Mouse (Mus musculus) gastrocnemius, adult 8-10 months (tissue): ENCODE measurements around the gene 2310011J03Rik. TPM values are rescaled to one million over a fixed set of nuclear protein-coding genes. Genes with fewer than 3 reads are reported as not detected.

Source experiments
- DNase-seq, 2 experiments: peaks; one replicate each; pipeline ENCODE4 v3.0.0; 2022; ENCODE audit warnings: low spot score in 2 of 2
- total RNA-seq, 4 experiments: library from RNA; stranded (reverse); gene quantifications; 2 replicates each; pipeline ENCODE4 v1.2.4; 2022

2310011J03Rik gene
- total RNA-seq, 4 experiments from 2014 or later = 5.4 to 8.9 (median 6.6) TPM

DNA sequence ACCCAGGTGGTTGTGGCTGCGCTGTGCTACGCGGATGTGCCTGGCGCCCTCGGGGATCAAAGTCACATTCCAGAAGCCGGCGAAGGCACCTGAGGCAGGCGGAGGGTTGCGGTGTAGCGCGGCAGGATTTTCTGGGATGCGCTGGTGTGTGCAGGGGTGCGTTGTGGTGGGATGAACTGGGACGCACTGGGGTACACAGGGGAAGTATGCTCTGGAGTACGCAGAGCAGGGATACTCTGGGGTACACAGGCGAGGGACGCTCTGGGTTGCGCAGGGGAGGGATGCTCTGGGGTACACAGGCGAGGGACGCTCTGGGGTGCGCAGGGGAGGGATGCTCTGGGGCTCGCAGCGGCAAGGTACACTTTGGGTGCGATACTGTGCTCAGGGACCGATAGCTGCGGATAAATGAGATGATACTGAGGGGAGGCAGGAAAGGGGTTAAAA, 22.0 kb upstream of the 2310011J03Rik start:
- DNase-seq = no peak

DNA sequence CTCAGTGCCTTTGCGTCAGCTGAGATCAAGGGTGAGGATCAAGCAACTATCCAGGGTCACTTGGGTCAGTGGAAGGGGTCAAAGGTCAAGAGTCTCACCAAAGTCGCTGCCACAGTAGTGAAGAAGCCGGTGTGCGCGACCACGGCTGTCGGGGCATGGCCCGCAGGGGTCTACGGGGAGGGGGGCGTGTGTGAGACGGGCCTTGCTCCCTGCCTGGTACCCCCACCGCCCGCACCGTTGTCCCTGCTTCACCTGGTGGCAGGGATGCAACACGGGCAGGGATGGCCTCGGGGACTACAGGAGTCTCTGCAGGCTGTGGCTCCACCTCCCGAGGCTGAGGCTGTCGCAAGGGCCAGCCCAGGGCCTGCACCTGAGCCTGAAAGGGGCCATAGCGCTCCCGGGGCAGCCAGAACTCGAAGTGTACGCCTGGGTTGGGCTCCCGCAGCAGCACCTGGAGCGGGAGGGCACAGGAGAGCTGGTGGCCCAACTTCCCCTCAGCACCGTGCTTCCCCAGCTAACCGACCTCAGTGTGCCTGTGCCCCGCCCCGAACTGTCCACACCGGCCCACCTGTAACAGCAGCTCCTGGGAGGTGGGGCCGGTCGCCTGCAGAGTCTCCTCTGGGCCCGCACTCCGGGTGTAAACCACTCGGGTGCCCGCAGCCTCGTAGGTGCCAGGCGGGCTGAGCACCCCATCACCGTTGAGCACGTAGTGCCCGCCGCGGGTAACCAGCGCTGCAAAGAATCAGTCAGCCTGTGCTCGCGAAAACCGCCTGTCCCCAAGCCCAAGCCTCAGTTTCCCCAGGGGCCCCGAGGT, 21.4 kb upstream of the 2310011J03Rik start:
- no peak for DNase-seq

DNA sequence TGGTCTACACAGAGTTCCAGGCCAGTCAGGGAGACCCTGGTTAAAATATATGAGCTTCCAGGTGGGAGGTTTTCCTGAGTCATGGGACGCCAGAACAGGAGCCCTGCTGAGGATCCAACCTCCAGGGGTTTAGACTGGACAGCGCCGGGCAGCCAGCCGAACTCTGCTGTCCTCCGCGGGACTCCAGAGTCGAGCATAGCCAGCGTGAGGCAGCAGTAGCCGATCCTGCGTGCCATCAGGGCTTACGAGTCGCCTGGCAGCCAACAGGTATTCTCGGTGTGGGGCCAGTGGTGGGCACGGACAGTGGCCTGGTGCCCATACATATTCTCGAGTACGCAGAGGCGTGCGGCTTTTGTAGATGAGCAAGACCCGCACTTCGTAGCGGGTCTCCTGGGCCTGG, 20.7 kb upstream of the 2310011J03Rik start:
- DNase-seq = no peak

DNA sequence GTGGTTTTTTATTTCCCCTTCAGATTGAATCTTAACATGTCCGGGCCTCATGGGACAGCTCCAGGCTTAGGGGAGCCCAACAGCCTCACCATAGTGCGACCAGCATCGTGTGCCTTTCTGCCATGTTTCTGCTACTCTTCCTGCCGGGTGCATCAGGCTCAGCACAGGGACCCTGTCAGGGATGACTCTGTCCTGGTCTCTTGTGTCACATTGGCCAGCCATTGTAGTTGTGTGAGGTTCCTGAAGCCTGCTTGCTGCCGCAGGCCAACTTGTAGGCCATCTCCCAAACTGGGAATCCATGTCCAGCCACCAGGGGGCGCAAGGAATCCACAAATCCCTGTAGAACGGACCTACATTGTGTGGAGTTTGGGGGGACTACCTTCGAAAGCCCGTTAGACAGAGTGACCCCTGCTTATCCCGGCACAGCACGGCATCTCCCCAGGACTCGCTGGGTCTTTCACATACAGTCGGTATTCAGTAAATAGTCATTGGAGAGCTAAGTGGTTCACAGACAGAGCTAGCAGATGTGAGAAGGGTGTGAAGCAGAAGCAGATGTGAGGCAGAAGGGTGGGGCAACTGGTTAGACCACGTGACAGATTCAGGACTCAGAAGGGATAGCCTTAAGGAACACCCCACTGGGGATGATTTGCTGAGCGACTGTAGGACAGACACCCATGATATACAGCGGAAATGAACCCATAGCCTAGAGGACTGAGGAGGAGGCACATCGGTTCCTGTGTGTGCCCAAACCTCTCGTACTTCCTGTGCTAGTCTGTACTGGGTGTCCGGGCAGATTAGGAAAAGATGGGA, 19.8 kb upstream of the 2310011J03Rik start:
- peak; percentile 82 to 83 for DNase-seq

DNA sequence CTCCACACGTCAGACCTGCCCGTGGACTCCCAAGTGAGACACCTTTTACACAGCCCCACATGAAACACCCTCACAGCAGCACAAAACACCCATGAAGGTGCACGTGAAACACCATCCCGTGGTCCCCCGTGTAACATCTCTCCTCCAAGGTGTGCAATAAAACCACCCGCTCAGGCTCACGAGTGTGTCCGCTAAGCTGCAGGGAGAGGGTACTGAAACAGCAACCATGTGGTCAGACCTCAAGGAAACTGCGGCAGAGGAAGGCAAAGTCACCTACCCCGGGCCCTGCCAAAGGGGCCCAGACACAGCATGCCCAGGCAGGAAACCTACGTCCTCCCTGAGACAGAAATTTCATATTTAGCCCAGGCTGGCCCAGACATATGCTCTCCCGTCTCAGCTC, 15.9 kb upstream of the 2310011J03Rik start:
- DNase-seq = no peak

DNA sequence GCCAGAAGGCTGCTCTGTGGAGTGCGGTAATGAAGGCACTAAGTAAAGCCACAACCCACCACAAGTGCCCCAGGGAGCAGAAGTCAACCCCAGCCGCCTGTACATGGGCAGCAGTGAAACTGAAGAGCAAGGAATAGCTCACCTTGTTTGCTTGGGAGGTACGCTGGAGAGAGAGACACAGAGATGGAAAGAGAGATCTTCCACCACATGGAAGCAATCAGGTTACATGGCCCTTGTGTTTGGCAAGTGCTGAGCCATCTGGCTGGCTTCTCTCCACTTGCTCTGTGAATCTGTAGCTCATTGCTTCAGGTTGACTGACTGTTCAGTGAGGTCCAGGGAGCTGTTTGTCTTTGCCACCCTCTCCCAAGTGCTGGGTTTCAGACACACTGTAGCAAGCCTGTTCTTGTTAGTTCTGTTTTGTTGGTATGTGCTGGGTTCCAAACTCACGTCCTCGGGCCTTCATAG, 12.2 kb upstream of the 2310011J03Rik start:
- DNase-seq = no peak

DNA sequence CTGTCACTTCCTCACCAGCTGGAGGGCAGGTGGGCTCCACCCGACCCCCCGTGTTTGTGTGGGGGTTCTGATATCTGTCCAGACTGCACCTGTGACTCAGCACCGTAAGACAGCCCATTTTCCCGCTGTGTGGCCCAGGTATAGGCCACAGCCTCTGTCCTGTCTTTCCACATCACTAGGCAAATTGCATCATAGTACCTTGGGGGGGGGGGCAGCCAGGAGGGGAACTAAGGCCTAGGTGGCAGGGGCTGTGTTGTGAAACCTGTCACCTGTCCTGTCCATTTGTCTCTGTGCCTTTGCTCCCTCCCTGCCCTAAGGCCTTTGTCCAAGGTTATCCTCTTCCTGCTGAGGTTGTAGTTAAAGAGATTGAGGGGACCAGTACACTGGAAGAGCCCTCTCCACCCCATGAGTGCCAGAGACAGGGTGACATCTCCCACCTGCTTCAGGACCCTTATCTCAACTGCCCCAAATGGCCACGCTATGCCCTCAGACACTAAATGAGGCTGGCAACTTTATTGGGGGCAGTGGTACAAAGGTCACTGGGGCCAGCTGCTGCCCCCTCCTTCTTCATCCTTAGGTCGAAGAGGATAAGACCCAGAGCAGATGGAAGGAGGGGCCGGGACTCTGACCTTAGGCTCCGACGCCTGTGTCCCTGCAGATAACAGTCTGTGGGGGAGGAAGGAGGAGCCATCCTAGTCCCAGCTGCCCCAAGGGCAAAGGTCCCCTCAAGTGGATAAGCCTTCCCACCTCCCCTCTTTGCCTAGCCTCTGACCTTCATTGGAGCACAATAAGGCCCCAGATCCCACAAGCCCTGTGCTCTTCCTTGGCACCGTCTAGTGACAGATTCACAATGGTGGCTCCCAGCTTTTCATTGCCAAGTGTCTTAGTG, 11.5 kb upstream of the 2310011J03Rik start:
- DNase-seq = no peak

DNA sequence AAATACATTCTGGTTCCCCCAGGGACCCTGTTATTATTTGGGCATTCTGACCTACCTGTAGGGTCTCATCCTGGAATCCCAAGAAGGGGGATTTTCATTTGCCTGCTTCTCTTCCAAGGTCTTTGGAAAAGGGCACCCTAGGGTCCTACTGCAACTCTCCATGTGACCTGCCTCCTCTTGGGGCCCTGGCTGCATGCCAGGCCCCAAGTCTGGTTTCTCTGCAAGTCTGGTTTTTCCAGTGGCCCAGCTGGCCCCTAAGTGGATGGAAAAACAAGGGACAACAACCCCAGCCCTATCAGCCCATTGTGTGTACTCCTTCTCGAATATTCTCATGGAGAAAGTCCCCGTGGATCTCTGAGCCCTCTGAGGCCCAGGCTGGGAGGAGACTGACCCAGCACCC, 10.6 kb upstream of the 2310011J03Rik start:
- DNase-seq = no peak

DNA sequence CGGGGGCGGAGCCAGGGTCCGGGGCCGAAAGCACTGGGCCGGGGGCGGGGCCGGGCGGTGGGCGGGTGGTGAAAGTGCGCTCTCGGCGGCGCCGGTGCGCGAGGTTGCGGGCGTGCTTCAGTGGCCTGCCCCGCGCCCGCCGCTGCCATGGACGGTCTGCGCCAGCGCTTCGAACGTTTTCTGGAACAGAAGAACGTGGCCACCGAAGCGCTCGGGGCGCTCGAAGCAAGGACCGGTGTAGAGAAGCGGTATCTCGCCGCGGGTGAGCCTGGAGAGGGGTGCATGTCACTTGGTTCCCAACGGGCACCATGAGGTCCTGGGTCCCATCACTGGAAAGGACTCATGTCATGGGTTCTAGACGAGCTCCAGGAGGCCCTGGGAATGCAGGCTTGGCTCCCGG, 9.7 kb upstream of the 2310011J03Rik start:
- DNase-seq = no peak

DNA sequence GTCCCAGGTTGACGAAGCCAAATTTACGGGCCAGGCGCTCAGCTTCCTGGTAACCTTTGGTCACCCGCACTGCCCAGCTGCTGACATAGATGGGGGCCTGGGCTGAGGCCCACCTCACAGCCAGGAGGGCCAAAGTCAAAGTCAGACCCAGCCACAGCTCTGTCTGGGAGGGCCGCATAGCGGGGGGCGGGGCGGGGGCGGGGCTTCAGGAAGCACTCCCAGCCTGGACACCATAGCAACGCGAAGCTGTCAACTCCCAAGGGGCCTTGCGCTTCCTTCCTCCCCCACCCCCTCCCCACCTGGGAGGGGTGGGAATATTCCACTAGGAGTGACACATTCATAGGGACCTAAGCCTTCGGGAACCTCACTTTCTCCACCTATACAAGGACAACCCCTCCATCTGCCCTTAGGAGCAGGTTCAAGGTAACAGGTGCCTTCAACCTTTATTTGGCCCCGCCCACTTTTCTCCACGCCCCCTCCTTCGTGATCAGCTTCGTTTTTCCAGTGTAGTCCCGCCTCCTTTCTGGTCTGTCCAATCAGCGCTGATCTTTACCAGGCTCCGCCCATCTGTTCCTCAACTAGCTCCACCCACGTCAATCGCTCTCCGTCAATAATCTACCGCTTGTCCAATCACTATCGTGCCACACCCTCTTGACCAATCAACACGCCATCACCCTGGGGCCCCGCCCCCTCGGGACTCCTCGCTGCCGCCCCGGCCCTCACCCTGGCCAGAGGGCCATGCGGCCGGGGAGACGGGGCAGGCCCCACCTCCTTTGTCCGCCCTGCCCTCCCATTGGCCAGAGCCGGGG, 9.1 kb upstream of the 2310011J03Rik start, which contains the start of the genes Pcsk4 and Reep6:
Gene Pcsk4, minus strand, starts transcription at position 226 of the 809 bp plus-strand sequence.
Gene Reep6, plus strand, starts transcription at position 681 of the 809 bp plus-strand sequence.
- peak; percentile 98 to 99 for DNase-seq

DNA sequence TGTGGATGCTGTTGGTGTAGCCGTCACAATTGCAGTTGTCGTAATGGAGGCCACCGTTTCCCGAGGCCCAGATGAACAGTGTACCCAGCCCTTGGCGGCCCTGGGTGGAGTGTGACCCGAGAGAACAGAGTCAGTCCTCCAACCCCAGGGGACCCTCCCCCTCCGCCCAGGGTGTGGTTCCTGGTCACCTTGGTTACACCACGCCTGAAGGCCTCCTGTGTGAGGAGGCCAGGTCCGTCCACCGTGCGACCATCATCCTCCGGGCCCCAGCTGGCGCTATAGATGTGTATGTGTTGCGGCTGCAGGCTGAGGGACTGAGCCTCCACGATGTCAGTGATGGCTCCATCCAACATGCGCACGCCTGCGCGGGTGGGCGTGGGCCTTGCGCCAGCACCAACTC, 4.7 kb upstream of the 2310011J03Rik start:
- no peak for DNase-seq

DNA sequence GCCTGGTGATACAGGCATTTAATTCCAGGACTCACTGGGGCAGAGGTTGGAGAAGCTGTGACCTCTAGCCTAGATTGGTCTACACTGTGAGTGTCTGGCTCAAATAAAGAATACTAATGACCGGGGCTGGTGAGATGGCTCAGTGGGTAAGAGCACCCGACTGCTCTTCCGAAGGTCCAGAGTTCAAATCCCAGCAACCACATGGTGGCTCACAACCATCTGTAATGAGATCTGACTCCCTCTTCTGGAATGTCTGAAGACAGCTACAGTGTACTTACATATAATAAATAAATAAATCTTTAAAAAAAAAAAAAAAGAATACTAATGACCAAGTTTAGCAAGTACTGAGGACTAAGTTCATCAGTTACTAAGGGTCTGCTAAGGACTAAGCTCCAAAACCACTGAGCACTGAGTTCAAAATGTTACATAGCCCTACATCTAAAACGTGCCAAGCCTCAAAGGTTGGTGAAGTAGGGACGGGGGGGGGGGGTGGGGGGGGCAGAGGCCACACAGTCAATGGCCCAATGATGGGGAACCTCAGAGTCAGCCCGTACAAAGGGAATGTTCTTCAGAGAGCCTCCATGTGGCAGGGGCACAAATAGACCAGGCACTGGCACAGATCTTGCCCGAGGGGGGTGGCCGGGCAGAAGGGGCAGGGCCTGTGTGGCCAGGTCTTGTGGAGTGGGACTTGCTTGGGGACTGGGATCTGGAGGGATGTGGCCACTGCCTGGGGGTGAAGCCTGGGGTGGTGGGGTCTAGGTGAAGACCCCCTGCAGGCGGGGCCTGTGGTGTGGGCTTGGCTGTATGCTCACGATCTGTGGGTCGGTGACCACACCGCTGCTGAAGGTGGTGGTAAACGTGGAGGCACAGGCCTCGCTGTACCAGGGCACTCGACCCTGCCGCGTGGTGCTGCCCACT, 4.0 kb upstream of the 2310011J03Rik start:
- no peak for DNase-seq

DNA sequence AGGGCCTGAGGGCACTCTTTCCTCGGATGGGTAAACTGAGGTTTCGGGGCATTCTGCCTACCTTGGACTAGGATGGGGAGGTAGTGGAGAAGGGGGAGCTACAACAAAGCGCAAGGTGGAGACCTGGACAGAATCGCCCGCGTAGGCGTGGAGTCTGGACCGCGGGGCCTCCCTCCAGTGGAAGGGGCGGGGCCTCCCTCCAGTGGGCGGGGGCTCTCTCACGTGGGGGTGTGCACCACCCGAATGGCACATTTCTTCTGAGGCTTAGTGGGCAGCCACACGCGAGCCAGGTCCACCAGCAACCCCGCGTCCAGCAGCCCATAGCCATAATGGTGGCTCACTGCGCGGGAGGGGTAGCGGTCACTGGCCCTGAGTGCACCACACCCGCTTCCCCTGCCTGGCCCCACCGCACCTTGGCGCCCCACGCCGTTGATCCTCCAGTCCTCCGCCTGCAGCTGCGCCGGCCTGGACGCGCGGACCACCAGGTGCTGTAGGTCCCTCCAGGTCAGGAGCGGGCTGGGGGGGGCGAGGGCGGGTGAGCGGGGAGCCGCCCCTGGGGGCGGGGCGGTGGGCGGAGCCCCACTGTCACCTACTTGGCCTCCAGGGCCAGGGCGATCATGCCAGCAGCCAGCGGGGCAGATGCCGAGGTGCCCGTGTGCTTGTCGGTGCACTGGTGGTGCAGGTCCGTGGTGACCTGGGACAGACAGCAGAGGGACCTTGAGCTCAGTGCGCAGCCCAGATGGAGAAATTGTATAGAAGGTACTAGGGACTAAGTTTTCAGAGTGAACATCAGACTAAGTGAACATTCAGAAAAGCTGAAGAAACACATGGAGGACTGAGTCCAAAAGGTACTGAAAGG, 3.2 kb upstream of the 2310011J03Rik start:
- DNase-seq = peak; percentile 66 to 77

DNA sequence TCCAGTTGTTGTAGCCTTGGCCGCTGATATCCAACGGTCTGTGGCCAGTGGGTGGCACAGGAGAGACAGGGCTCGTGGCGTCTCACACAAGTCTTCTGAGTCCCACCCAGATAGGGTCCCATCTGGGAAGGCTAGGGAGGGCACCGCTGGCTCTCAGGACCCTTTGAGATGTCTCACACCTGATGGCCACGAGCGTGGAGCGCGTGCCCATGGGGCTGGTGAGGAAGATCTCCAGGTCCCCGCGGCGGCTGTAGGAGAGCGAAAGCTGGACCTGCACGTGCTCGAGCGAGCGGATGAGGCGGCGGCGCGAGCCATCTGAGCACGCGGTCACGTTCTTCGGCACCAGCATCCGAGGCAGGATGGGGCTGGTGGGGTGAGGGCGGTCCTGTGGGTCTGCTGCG, 2.5 kb upstream of the 2310011J03Rik start:
- DNase-seq = no peak

DNA sequence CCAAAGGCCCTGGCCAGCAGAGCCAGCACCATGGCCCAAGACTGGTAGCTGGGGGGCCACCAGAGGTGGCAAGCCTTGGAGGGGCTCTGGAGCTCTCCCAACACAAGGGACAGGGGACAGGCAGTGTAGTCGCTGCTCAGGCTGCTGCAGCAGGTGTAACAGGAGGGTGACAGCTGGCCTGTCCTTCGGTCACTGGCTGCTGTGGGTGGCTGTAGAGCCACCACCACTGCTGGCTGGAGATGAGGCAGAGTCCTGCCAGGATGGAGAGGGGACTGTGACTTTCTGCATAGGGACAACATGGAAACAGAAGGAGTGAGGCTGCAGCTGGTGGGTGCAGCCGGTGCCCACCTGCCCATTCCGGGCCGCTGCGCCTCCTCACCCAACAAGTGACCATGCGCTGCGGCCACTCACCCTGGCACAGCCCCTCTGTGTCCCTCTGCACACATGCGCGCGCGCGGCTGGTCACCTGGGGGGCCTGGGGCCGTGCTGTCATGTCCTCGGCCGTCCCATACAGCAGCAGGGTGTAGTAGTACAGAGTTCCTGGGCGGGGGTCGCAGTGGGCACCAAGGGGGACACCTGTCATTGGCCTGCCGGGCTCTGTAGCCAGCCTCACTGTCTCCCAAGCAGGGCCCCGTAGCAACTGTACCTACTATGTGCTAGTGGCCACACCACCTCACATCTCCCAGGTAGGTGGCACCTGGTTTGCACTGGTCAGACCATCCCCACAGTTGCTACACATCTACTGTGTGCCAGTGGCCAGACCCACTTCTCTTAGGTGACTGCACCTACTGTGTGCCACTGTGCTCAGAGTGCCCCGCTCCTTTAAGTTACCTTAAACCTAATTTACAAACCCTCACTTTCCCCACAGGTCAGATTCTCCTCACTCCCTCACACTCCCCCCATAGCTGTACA, 1.6 kb upstream of the 2310011J03Rik start:
- no peak for DNase-seq

DNA sequence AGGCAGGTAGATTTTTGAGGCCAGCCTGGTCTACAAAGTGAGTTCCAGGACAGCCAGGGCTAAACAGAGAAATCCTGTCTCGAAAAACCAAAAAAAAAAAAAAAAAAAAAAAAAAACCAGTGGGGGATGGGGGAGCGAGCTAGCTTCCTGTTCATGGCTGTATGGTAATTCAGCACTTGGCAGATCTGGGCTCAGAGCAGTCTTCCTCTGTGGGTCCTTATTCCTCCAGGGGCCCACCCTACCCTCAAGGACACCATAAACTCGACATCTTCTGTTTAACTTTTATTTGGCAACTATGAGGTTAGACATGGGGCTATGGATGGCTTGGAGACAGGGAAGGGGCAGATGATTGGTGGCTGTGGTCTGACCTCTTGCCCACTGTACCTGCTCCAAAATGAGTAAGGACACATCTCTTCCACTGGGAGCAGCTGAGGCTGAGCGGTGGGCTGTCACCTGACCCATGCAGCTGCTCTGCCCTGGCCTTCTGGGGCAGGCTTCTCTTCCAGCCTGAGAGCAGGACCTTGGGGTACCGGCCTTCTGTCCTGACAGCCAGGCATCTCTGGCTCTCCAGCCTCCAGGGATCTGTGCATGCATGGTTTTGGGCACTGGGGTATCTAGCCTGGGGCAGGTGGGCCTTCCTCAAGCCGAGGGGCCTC, 805 bp upstream of the 2310011J03Rik start:
- DNase-seq = no peak

DNA sequence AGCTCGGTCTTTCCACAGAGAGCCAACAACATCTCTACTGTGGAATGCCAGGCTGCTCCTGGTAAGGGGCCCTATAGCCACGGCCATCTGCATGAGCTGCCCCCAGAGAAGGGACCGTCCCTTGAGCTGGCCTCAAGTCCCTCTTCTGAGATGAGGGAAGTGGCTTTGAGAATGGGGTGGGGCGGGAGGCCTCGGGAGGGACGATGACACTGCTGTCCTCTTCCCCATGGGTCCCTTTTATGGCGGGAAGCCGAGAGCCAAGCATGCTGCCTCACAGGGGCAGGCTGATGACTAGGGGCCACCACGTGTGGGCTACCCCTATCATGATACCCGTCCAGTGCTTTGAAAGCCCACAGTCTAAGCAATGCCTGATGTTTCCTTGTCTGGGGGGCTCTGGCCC, 3.3 kb downstream of the 2310011J03Rik start:
- DNase-seq = no peak
